Mouse (Mus musculus) brain, embryonic 14.5 days (tissue): Measurements from ENCODE around the gene Scrn1. TPM values are rescaled to one million over a fixed set of nuclear protein-coding genes. Genes with fewer than 3 reads are reported as not detected.
A peak's percentile ranks its signal among the peaks of the same experiment; 100 is the strongest.

Source experiments
- DNase-seq: peaks from one replicate; pipeline ENCODE4 v3.0.0-alpha.2; 2011; ENCODE audit warnings: low read depth
- CTCF ChIP-seq: fragments of 200-500 bp; IDR thresholded peaks from 2 replicates; pipeline ENCODE4 v1.5.1; 2012; ENCODE audit warnings: inconsistent platforms, mild to moderate bottlenecking, moderate library complexity, borderline replicate concordance; ENCODE audit not compliant: insufficient read depth, insufficient read length; ENCODE audit errors: extremely low read depth
- POLR2A ChIP-seq: fragments of 200-500 bp; IDR thresholded peaks from 2 replicates; pipeline ENCODE4 v1.6.1; 2012; ENCODE audit warnings: mild to moderate bottlenecking, inconsistent platforms, borderline replicate concordance; ENCODE audit not compliant: poor library complexity, insufficient read depth, insufficient read length, severe bottlenecking; ENCODE audit errors: extremely low read depth
- polyA plus RNA-seq: library from polyadenylated mRNA; depleted of rRNA; stranded (reverse); fragments of >200 nt; gene quantifications from 2 replicates; pipeline ENCODE4 v1.2.3, GENCODE M21; 2012; rRNA removed

Scrn1 gene
- polyA plus RNA-seq, result 72.0 and 92.9 TPM in 2 replicates

- TF ChIP-seq CTCF (0 out of 2 replicates have a peak, but pooled peaks have one; percentile 8), POLR2A (peak; percentile 50; the same call in 1 of the 2 replicates)
- peak; percentile 95 for DNase-seq
Observed at GRCm38 (mm10) chr6:54565665-54566545, at the start of gene Scrn1. Gene Scrn1 (minus strand): TSS chr6:54566489.

GRCm38 (mm10) chr6:54606241-54606640, 40.0 kb upstream of the Scrn1 start:
- no peak for DNase-seq
- no peak for TF ChIP-seq POLR2A

- no peak for TF ChIP-seq POLR2A
- TF ChIP-seq CTCF, result no peak
- no peak for DNase-seq
Observed at GRCm38 (mm10) chr6:54604001-54604715, 37.9 kb upstream of the Scrn1 start.

DNA sequence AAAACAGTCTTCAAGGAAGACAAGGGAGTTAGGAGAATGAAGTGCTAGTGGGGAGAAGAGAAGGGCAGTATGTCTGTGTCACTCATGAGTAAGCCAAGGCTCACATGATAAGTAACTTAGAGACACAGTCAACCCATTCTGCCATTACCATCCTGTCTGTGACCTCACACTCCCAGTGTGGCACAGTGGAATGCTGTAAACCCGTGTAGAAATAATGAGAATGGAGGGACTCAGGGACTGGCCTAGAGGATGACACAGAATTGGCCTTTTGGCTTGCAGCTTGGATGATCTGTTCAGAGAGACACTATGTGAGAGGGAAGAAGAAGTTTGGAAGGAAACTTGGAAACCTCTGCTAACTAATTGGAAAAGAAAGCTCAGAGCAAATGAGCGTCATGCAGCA, 36.6 kb upstream of the Scrn1 start:
- TF ChIP-seq CTCF (no peak), POLR2A (no peak)
- no peak for DNase-seq

DNA sequence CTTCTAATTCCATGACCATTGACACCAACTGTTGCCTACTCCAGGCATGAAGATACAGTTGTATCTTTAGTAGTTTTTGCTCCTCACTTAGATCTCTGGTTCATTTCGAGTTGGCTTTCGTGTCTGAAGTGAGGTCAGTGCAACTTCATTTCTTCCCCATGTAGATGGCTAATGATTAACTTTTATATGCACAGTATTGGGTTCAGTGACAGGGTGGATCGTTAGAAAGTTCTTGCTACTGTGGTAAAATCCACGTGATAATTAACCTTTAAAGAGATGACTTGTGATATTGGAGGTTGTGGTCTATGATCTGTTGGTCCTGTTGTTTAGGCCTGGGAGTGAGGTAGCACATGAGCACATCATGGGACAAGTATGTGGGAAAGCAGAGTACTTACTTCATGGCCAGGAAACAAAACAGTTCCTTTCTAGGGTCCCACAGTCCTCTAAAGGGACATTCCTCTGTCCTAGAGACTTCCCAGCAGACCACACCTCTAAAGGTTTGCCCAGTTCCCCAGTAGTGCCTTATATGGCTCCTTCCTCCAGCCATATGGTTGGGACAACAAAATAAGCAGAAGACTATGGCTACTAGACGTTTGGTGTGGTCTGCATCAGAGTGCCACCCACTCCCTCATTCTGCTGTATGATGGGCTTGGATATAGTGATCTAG, 34.5 kb upstream of the Scrn1 start:
- DNase-seq, result no peak
- TF ChIP-seq POLR2A (no peak), CTCF (no peak)

GRCm38 (mm10) chr6:54597711-54598110, 31.4 kb upstream of the Scrn1 start:
- DNase-seq, result no peak
- TF ChIP-seq CTCF, result no peak
- TF ChIP-seq POLR2A, result no peak

- no peak for DNase-seq
- TF ChIP-seq POLR2A (no peak), CTCF (no peak)
Observed at GRCm38 (mm10) chr6:54597208-54597607, 30.9 kb upstream of the Scrn1 start, which contains the start of gene Fkbp14. Gene Fkbp14 (minus strand): TSS chr6:54597308.

DNA sequence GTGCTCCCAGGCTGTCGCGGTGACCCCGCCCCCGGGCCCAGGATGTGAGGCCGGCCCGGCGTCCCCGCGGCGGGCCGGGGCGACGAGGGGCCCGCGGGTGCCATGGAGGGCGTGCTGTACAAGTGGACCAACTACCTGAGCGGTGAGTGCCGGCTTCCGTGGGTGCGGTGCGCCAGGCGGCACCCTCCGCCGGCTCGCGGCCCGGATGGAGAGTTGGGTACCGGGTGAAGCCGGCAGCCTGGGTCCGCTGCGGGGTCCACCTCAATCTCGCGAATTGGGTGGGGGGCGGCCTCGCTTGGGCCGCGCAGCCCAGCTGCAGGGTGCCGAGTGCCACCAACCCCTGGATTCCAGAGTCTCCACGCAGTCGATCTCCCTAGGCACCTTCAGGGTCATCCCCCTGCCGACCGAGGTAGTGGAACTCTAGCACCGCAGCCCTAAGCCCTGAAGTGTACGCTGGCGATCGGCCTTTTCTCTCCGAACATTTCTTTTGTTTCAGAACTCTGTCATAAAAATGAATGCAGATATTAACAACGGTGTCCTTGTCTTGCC, 29.1 kb upstream of the Scrn1 start:
- no peak for DNase-seq
- TF ChIP-seq POLR2A (no peak), CTCF (no peak)

- peak; percentile 96 for DNase-seq
- TF ChIP-seq POLR2A (peak; percentile 85), CTCF (peak; percentile 14; the same call in 1 of the 2 replicates)
Observed at GRCm38 (mm10) chr6:54594469-54595329, 28.4 kb upstream of the Scrn1 start, which contains the start of gene Plekha8. Gene Plekha8 (plus strand): TSS chr6:54595111.

DNA sequence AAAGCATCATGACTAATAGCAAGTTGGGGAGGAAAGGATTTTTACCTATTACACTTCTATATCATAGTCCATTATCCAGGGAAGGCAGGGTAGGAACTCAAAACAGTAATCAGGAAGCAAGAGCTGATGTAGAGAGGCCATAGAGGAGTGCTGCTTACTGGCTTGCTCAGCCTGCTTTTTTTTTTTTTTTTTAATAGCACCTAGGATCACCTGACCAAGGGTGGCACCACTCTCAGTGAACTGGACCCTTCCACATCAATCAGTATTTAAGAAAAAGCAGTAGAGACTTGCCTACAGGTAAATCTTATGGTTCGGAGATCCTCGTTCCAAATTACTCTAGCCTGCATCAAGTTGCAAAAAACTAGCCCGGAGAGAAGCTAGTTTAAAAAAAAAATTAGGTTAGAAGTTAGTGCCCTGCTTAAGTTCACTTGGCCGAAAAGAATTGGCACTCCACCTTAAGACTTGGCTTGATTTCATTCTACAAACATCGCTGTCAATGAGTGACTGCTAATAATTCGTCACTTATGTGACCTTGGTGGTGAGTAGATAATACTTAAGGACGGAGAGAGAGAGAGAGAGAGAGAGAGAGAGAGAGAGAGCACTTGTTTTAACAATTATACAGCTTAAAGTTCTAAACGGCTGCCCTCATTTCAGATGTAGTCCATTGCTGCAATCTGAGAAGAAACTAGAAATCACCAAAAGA, 27.6 kb upstream of the Scrn1 start:
- no peak for DNase-seq
- no peak for TF ChIP-seq CTCF
- no peak for TF ChIP-seq POLR2A

DNA sequence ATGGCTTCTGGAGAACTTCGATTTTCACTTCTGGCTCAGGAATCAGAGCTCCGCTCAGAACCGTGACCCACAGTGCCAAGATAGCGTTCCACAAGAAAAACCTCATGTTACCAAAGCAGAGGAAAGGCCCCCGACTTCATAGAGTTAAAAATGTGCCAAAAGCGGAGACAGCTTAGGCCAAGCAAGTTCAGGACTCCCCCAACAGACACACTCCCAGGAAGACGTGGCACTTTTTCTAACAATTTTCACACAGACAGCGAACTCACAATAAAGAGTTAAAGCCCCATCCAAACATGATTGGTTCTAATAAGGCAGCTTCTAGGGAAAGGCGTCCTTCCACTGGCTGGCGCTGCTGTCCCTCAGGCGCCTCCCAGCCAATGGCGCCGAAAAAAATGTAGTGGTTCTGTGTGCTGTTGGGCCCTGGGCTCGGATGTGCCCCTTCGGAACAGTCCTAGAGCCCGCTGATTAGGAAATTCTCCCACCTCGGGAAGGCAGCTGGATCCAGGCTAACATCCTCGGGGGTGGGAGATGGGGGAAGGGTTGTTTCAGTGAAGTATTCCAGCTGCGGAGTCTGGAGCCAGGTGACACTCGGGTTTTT, 26.7 kb upstream of the Scrn1 start:
- DNase-seq, result peak; percentile 96
- TF ChIP-seq CTCF (no peak), POLR2A (no peak)

DNA sequence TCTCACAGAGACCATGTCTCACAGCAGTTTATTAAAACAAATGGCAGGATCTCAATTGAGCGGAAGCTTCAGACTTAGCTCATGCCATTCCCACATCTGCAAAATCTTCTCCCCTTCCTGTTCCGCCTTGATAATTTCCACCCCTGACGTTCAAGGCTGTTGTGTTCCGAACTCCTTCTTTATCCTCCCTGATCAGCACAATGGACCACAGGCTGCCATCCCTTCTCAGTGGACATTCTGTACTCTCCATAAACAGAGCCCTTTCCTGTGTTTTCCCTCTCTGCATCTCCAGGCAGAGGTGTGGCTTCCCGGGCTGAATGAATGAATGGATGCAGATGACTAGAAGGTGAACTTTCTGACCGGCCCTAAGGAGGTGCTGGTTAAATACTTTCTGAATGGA, 25.5 kb upstream of the Scrn1 start:
- TF ChIP-seq POLR2A, result no peak
- TF ChIP-seq CTCF, result no peak

More for the DNA sequence above, 25.5 kb upstream of the Scrn1 start:
- DNase-seq, result no peak
